Mouse (Mus musculus) urinary bladder, postnatal 4 days (tissue): ENCODE results near the gene Klf8.
A peak's percentile ranks its signal among the peaks of the same experiment; 100 is the strongest.
"Not testable (repeated sequence)": the region's sequence is repeated elsewhere in the genome, so short reads cannot be mapped to it uniquely, and the experiment has no call there.

ENCODE experiments used
- DNase-seq, 2 experiments: peaks; one replicate each; pipeline ENCODE4 v3.0.0; 2021 to 2022; ENCODE audit warnings: low spot score in 2 of 2

Klf8 gene

DNA sequence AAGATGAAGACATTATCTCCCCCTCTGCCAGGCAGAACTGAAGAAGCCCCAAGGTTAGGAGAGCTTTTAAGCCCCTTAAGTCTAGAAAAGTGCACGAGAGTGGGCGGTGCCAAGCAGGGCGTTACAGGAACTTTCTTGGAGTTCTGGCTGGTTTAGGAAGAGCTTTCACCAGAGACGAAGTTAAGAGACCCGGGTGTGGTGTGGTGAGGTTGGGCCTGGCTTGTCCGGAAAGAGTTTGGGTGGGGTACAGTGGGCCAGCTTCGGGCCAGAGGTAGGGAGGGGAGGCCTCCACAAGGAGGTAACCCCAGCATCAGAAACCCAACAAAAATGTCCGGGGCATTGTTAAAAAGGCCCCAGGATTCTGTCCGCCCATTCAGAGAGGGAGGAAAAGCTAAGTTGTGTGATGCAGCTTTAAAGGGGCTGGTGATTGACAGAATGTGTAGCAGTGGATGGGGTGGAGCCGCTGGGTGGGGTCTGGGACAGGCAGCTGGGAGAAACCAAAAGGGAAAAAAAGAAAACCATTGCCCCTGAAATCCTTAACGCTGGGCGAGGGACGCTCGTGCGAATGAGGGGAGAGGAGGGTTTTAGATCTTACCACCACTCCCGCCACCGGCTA, at the start of gene Klf8:
TSS of gene Klf8 (plus strand) at position 163 of the 616 bp plus-strand sequence.
- no peak for DNase-seq

DNA sequence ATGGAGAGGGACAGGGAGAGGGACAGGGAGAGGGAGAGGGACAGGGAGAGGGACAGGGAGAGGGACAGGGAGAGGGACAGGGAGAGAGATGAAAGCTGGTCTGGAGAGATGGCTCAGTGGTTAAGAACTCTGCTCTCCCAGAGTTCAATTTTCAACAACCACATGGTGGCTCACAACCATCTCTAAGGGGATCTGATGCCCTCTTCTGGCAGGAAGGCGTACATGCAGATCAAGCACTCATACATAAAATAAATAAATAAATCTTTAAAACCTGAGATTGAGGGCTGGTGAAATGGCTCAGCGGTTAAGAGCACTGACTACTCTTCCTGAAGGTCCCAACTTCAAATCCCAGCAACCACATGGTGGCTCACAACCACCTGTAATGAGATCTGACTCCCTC, 38.1 kb upstream of the Klf8 start:
- DNase-seq = not testable (repeated sequence)

DNA sequence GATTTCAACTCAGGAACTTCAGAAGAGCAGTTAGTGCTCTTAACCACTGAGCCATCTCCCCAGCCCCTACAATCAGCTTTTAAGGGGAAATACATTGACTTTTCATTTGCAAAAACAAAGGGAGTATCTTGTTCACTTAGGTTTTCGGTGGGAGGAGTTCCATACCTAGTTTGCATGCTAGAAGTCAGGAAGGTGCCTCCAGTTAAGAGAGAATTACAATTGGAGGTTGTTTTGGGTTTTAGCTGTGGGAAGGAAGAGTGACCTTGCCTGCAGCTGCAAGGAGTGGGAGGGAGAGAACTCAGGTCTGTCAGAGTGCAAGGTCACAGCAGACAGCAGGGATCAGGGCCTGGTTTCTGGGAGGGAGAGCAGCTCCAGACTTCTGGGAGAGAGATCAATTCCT, 26.2 kb upstream of the Klf8 start:
- DNase-seq = no peak

DNA sequence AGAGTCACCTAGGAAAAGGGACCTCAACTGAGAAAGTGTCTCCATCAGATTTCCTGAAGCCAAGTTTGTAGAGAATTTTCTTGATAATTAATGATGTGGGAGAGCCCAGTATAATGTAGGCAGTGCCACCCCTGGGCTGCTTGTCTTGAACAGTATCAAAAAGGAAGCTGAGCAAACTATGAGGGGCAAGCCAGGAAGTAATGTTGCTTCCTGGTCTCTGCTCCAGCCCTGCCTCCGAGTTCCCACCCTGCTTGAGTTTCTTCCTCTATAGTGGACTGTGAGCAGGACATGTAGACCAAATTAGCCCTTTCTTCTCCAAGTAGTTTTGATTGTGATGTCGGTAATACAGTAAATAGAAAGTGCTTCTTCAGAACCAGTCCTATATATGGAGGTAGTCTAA, 6.0 kb upstream of the Klf8 start:
- no peak for DNase-seq

DNA sequence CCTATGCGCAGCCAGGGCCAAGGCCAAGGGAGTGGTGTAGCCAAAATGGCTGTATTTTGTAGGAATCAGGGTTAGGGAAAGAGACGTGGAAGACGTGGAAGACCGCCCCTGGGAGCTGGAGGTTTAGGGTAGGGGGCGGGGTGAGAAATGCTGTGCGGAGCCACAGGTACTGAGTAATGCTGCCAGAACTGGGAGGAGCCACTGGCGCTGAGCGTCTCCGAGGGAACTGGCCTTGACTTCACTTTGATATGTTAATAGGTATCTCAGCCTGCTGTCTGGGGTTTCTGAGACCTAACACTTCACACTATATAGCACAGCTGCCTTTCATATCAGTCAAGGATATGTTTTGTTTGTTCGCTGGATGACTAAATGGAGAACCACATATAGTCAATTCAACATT, 4.0 kb upstream of the Klf8 start:
- no peak for DNase-seq

DNA sequence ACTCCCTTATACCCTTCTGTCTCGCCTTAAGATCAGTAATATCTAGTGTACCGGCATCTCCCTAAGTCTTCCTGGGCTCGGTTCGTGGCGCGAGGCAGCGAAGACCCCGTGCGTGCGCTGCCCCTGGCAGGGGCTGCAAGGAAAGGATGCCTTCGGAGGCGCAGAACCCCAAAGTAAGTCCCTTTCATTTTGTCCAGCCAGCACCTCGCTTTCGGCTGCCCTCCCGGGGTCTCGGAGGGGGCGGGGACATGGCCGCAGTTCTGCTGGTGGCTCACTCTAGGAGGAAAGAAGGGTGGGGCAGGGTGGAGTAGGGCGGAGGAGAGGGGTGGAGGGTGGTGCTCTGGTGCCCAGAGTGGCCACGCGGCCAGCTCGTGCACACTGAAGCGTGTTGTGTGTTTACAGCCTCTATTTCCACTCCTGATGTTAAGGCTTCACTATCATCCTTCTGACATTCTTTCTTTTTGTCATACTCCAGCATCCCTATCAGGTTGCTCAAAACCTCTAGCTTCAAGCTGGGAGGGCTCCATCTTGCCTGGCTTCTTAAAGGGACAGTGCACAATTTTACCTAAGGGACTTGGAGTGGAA, 746 bp downstream of the Klf8 start:
- DNase-seq = no peak

DNA sequence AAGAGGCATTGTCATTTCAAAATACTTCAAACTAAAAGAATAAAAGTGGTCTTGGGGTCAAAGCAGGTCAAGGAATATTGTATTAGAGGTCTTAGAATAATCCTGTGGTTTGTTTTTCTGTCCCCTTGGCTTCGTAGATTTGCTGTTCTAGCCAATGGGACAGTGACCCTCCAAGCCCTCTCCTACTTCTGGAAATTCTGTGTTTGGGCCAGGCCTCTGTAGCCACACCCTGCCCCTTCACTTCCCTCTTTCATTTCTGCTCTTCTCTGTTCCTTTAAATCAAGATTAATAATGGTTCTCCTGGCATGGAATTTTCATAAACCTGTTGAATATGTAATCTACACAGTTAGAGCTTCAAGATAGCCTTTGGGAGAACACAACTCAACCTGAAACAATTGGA, 17.0 kb downstream of the Klf8 start:
- no peak for DNase-seq

DNA sequence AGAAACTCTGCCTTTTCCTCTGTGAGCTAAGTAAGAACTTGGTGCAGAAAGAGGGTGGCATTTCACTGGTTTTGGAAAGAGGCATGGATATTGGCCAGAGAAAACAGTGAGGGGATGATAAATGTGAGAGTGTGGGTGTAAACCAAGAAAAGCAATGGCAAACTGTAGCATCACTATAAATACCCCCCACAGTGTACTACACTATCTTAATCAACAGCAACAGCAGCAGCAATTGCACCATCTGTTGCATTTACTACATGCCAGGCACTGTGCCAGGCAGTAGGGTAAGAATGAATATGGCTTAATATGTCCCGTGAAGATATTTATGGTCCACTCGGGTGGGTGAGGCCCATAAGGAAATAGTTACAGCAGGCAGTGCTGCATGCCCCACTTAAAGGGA, 18.2 kb downstream of the Klf8 start:
- DNase-seq = no peak

DNA sequence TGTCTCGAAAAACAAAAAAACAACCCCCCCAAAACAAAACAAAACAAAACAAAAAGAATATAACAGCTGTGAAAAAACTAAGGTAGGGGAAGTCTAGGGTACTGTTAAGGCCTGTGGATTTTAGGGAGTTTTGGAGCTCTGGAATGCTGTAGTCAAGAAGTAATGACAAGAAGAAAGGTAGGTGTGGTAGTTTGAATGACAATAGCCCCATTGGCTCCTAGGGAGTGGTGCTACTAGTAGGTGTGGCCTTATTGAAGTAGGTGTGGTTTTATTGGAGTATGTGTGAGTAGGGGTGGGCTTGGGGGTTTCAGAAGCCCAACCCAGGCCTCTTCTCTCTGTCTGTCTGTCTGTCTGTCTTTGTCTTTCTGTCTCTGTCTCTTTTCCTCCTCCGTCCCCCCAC, 44.9 kb downstream of the Klf8 start:
- no peak for DNase-seq

DNA sequence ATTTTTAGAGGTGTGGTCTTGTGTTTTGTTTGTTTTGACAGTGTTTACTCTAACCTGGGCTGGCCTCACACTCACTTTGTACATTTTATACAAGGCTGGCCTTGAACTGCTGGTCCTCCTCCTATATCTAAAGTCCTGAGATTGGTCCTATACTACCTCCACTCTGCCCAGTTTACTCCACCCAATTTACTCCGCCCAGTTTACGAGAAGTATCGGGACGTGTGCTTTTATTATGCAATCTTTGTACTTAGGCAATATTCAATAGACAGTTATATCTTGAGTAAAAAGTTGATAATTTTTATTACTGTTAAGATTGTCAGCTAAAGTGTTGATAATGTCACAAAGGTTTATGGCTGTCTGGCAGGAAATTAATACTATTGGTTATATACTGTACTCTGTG, 74.1 kb downstream of the Klf8 start:
- DNase-seq = no peak

DNA sequence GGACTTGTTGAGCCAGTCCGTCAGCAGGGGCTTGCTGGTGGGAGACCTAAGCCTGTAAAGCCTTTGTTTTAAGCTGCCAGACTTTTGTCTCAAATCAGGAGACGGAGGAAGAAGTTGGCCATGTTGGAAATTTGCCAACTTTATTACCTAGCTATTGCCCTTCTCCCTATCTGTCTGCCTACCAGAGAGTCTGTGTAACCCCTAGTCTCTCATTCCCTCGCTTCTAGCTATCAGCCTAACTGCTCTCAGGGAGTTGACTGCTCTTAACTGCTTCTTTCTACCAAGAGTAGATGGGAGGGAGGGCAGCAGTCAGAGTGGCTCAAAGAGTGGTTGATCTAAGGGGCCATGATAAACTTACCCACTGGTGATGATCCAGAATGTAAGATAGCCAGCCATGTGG, 85.8 kb downstream of the Klf8 start:
- DNase-seq = no peak

DNA sequence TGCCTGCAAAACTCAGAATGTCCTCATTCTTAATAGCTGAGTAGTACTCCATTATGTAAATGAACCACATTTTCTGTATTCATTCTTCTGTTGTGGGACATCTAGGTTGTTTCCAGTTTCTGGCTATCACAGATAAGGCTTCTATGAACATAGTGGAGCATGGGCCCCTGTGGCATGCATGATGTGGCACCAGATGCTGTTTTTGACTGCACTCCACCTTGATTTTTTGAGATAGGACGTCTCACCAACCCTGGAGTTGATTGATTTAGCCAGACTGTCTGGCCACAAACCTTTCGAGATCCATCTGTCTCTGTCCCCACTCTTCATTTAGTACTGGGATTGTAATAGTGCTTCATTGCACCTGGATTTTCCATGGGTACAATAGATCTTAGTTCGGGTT, 96.9 kb downstream of the Klf8 start:
- DNase-seq = not testable (repeated sequence)

DNA sequence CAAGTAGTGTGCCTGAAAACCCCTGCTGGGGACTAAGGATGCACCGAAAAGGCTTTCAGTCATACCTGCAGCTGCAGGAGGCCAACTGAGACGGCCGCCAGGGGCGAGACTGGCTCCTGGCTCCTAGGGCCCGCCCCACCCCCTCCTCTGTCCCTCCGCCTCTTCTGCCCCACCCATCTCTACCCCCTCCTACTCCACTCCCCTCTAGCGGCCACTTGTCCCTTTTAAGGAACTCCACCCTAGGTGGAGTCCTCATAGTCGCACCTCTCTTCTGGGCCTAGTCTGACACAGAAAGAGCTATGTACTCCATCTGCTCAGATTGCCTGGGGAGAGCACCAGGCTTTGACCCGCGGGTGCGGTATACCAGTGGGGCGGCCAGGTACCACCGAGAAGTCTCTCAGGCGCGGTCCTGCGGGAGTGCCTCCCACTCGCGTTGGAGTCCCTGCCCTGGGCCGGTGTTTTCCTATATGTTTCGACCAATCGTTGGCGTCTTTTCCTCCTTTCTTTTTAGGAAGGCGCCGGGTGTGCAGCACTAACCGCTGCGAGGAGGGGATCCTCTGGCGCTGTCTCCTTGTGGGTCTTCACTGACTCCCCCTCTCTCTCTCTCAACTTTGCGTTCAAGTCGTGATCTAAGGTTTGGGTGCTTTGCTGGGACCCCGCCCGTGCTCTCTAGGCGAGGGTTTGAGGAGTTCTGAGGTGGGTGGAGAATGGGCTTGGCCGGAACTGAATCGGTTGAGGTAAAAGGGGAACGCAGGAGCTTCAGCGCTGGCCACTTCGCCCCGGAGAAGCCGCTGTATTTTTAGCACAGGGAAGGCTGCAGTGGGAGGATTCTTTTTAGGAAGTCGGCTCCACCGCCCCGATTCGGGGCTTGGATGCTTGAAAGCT, 122.3 kb downstream of the Klf8 start:
- DNase-seq = peak; percentile 17 to 60

DNA sequence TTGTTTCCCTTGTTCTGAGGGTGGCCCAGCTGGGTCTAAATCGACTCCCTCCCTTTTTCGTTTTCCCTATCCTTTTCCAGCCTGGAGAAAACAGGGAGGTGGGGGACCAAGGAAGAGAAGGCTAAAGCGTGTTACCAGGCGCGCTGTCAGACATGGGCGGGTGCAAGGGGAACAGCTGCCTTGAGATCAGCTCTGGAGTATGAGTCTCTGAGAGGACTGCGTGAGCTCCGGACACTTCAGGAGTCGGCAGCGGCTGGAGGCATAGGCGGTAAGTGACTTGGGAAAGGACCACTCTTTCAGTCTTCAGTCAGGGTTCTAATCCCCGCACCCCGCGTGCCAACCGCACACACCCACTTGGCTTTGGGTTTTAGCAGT, 122.9 kb downstream of the Klf8 start:
- DNase-seq = no peak

DNA sequence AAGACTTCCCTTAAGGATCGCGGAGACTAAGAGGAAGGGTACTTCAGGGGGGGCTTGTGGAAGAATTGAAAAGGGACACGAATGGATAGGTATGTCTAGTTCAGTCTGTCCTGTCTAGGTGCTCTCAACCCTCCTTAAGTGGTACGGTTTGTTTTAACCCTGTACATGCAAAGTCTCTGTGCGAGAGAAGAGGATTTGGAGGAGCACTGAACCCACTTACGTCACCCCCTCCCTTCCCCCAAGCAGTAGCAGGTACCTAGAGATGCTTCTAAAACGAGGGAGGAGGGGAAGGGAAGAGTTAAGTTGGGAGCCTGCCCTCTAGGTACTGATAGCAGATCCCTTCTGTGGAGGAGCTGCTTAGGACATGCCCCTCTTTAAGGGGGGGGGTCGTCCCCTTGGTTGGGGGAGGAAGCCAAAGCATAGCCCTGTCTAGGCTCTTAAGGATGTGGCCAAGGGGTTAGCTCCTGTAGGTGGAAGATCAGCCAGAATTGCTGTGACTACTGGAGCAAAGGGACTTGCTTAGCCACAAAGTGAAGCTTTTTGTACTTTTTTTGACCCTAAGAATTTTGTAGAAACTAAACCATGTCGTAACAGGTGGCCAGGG, 123.5 kb downstream of the Klf8 start:
- DNase-seq = no peak

DNA sequence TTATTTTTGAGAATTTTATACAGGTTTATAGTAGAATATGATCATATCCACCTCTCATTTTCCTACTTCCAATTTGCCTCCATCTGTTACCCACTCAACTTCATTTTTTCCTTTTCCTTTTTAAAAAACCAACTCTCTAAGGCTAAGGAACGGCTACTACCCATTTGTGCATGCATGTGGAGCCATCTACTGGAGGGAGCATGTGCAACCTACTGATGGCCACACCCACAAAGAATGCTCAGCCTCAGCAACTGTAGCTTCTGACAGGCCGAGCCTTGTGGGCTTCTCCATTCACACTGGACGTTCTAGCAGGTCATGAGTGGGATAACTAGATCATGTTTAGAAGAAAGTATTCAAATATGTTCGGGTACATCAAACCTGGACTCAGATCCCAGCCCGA, 129.5 kb downstream of the Klf8 start:
- DNase-seq = no peak

DNA sequence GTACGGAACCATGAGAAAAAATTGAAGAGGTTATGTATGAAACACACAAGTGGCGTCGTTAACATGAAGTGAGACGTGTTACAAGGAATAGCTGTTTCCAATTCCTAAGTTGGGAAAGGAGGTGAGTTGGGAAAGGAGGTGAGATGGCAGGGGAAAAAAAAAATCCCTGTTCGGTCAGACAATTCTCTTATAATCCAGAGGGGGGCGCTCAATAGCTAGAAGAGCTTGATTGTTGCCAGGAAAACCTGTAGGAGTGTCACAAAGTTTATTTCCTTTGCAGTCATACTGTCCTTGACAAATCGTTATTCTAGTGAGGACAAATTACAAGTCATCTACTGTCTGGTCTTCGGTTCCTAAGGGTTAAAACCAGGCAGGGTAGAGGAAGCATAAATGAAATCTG, 132.5 kb downstream of the Klf8 start:
- DNase-seq = no peak

DNA sequence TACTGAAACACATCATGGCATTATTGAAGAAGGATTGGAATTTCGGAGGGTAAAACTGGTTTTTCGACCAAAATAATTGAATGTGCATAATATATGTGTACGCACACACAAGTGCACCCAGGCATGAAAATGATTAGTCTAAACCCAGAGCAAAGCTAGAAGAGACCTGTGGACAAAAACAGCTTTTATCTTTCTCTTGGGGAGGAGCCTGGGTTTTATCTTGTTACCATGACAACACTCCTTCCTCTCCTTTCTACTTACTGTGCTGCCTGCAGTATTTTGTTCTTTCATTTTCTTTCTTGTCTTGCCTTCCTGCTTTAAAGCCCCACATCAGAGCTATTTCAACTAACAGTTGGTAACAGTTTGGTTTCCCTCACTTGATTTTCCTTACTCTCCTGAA, 137.8 kb downstream of the Klf8 start:
- DNase-seq = no peak

DNA sequence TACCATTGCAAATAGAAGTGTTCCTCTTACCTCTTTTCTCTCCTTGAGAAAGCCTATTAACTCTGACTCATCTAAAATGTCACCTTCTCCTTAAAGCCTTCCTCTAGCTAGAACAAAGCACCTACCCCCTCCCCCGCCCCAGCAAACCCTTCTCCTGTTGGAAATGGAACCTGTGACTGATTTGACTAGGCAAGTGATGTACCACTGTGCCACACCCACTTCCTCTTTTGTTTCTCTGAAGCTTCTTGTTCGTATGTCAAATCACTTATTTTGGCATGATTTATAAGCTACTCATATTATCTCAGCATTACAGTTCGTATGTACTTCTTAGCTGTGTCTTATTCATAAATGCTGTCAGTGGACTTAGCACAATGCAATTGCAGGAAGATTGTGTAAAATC, 144.5 kb downstream of the Klf8 start:
- DNase-seq = no peak

DNA sequence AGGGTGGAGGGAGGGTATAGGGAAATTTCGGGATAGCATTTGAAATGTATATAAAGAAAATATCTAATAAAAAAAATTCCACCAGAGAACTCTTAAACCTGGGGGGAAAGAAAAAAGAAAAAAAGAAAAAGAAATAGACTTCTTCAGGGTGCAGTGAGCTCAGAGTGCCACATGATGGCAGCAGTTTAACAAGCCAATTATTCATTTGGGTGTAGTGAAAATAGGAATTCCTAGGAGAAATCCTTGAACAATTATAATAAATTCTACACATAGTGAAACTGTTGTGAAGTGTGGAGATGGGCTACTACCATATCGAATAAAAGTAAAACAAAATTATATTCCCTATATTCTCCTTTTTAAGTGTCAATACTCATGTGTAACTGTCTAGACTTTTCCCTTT, 152.0 kb downstream of the Klf8 start:
- DNase-seq = no peak

DNA sequence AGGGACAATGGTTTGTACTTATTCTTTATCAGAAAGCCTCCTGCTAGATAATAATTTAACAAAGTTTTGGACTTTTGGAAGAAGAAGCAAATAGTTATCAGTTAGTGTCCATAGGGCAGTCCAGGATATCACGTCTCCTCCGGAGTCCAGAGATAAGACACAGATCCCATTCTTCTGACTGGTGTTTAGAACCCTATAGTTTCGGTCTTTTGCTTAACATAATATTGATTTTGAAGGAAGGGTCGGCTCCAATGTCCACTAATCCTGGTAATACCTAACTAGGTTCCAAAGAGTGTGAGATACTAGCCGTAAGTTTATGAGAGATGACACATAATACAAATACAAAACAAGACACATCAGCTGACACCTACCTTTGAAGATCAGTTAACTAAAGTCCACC, 179.8 kb downstream of the Klf8 start:
- DNase-seq = no peak

DNA sequence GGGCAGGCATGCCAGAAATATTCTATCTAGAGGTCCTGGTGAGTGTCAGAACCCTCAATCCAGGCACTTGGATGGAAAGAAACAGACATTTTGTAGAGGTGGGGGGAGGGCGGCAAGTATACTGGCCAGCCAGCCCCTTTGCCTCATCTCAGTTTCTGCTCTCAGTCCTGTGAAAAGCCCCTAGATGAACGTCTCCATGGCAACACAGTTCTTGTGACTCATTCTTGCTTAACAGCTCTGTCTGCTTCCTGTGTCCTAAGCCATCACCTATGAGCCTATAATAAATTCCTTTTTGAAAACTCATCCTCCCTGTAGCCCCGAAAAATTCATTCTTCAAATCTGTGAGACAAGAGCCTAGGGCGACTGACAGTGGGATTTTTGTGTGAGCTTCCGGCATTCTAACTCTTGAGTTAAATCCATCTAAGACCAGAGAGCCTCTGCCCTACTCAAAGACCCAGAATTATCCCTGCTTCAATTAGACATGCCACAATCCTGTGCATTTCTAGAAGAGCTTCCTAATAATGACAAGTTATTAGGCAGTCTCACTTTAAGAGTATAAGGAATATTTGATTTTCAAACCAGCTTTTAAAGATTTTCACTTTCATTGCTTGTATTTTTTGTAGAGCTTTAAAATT, 196.5 kb downstream of the Klf8 start:
- no peak for DNase-seq
